Mouse (Mus musculus) hindbrain, postnatal 0 days (tissue): ENCODE data around the gene Tenm4. TPM values are rescaled to one million over a fixed set of nuclear protein-coding genes. Genes with fewer than 3 reads are reported as not detected.

Experiments used
- ATAC-seq: fragments of 200-750 bp; cut with Nextera tagmentation; 2 replicates; pipeline ENCODE4 v1.8.0; 2017; ENCODE audit warnings: mild to moderate bottlenecking, moderate TSS enrichment, moderate library complexity
- DNase-seq: peaks from one replicate; pipeline ENCODE4 v3.0.0-alpha.2; 2015; ENCODE audit warnings: low spot score
- H3K27ac ChIP-seq: fragments of 300-500 bp; sonication (generic); 2 replicates; pipeline ENCODE4 v1.5.1; 2014; ENCODE audit warnings: mild to moderate bottlenecking
- H3K27me3 ChIP-seq: fragments of 300-500 bp; sonication (generic); 2 replicates; pipeline ENCODE4 v1.6.1; 2014; ENCODE audit warnings: low read length, mixed read lengths; ENCODE audit not compliant: insufficient read depth
- H3K36me3 ChIP-seq: fragments of 300-500 bp; sonication (generic); 2 replicates; pipeline ENCODE4 v1.6.1; 2014; ENCODE audit warnings: low read length, mixed read lengths; ENCODE audit not compliant: insufficient read depth
- H3K4me1 ChIP-seq: fragments of 300-500 bp; sonication (generic); 2 replicates; pipeline ENCODE4 v1.6.1; 2014; ENCODE audit warnings: antibody characterized with exemption, low read length, mixed read lengths; ENCODE audit not compliant: insufficient read depth
- H3K4me2 ChIP-seq: fragments of 300-500 bp; sonication (generic); 2 replicates; pipeline ENCODE4 v1.6.1; 2014; ENCODE audit warnings: low read depth, mild to moderate bottlenecking, low read length, moderate library complexity, mixed read lengths
- H3K4me3 ChIP-seq: fragments of 300-500 bp; sonication (generic); 2 replicates; pipeline ENCODE4 v1.5.1; 2014; ENCODE audit warnings: low read length
- H3K9ac ChIP-seq: fragments of 300-500 bp; sonication (generic); replicated peaks from 2 replicates; pipeline ENCODE4 v1.6.1; 2014; ENCODE audit warnings: mild to moderate bottlenecking, low read length, moderate library complexity, mixed read lengths
- H3K9me3 ChIP-seq: fragments of 300-500 bp; sonication (generic); 2 replicates; pipeline ENCODE4 v1.6.1; 2016; ENCODE audit warnings: low read length, mixed read lengths
- CTCF ChIP-seq: IDR thresholded peaks from 2 replicates; pipeline ENCODE4 v1.5.1; 2016; ENCODE audit warnings: antibody characterized with exemption, control low read depth, low read depth
- WGBS: fragments of 180-500 bp; shearing (Covaris S2); extraction: QIAGEN DNeasy Blood & Tissue Kit; methylation state at CpG from one replicate; pipeline ENCODE4 v1.1.7; 2014; 5-methylcytosine and 5-hydroxymethylcytosine counted together
- polyA plus RNA-seq: library from polyadenylated mRNA; unstranded; fragments of >200 nt; fragmentation: Nextera tagmentation; extraction: Ambion mirVana; gene quantifications from 2 replicates; pipeline ENCODE4 v1.2.1, GENCODE M21; 2015
- total RNA-seq: library from RNA; depleted of rRNA; stranded (reverse); fragments of >200 nt; gene quantifications from 2 replicates; pipeline ENCODE4 v1.2.3, GENCODE M21; 2014

The Tenm4 gene
- total and polyA plus RNA-seq, 2 experiments from 2014 or later, result 24.1 to 49.7 TPM

DNA sequence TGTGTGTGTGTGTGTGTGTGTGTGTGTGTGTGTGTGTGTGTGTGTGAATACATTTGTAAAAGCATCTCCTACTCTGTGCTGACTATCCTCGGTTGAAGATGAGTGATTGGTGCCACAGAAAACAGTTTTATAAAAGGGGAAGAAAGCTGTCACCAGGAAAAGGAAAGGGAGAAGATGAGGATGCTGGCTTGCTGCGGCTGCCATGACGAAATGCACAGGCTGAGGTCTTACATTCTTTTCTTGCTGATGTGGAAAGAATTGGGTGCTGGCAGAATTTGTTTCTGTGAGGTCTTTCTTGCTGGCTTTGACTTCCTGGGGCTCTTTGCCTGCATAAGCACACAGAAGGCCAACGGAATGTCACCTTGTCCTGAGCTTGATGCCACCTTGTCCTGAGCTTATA lies 575.7 kb downstream of the Tenm4 start:
- DNase-seq, result no peak
- H3K9ac ChIP-seq, result no peak overlapping the region
- no peaks in the 10 kb centered on the region for H3K4me1 ChIP-seq
- no peaks in the 10 kb centered on the region for H3K27me3 ChIP-seq
- H3K36me3 ChIP-seq, result no peaks in the 10 kb centered on the region
- no peak for TF ChIP-seq CTCF
- WGBS, result 72% methylated on average over 4 of the region's 4 CpGs
- H3K9me3 ChIP-seq, result no peaks in the 10 kb centered on the region
- H3K4me2 ChIP-seq, result no peak overlapping the region
- no peak for ATAC-seq
- no peak overlapping the region for H3K27ac ChIP-seq
- H3K4me3 ChIP-seq, result no peak overlapping the region

DNA sequence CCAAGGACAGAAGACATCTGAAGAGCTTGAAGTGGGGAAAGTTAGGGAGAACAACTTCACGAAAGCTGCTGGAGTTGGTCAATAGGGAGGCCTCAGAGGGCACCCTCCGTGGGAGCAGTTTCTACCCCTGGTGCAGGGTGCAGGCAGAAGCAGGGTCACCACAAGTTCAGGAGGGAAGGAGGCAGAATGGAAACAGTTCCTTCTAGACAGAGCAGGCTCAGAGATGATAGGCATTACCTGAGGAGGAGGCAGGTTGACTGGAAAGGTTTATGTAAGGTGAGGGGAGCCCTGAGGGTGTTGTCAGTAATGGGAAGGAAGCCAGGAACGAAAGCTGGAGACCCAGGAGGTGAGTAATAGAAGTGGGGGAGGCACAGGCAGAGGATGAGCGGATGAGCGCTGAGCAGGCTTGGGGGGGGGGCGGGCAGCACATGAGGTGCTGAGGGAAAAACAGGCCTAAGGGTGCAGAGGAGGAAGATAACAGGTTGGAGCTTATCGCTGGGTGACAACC lies 577.5 kb downstream of the Tenm4 start:
- no peaks in the 10 kb centered on the region for H3K9me3 ChIP-seq
- ATAC-seq (no peak), DNase-seq (no peak)
- H3K27ac ChIP-seq, result no peak overlapping the region
- no peaks in the 10 kb centered on the region for H3K36me3 ChIP-seq
- H3K4me1 ChIP-seq, result no peaks in the 10 kb centered on the region
- no peak overlapping the region for H3K9ac ChIP-seq
- WGBS, result 82% methylated on average over 7 of the region's 7 CpGs
- H3K4me3 ChIP-seq, result no peak overlapping the region
- H3K4me2 ChIP-seq, result no peak overlapping the region
- no peaks in the 10 kb centered on the region for H3K27me3 ChIP-seq
- TF ChIP-seq CTCF, result no peak

DNA sequence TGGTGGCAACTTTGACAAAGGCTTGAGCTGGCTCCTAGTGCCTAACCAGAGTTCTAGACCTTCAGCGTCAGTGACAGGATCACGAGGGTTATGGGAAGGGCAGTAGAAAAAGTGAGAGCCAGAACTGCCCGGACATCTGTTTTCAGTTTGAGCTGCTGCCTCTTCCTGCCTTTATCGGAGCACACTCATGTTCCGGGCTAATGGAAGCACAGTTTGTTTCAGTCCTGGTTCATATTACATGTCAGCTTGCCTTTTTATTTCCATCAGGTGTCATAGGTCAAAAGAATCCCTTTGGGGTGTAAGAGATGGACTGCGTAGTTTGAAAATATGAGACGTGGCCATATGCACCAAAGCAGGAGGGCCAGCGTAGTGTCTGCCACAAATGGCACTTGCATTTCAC lies 578.7 kb downstream of the Tenm4 start:
- Histone ChIP-seq H3K4me3 (no peak overlapping the region), H3K9ac (no peak overlapping the region), H3K36me3 (no peaks in the 10 kb centered on the region), H3K4me2 (no peak overlapping the region), H3K27ac (no peak overlapping the region), H3K4me1 (no peaks in the 10 kb centered on the region), H3K9me3 (no peaks in the 10 kb centered on the region), H3K27me3 (no peaks in the 10 kb centered on the region)
- DNase-seq (no peak), ATAC-seq (no peak)
- TF ChIP-seq CTCF, result no peak
- WGBS, result 81% methylated on average over 8 of the region's 8 CpGs

DNA sequence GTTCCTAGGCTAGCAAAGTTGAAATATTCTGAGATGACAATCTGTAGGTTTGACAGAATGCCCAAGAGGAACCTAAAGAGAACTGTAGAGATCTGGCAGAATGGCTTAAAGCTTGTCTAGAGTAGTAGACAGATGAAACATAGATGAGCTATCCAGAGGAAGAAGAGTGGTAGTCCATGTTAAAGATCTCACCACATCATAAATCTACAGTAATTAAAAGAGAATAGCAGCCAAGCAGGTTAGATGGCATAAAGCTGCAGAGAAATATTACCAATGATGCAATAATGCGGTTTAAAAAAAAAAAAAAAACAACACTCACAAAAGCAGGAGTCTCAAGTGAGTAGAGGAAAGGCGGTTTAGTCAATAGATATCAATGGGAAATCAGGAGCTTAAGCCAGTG lies 580.2 kb downstream of the Tenm4 start:
- no peak for ATAC-seq
- no peak for DNase-seq
- Histone ChIP-seq H3K36me3 (no peaks in the 10 kb centered on the region), H3K4me1 (0 out of 2 replicates have a peak, but pooled peaks cover 2% of the 10 kb centered on the region), H3K9ac (no peak overlapping the region), H3K27me3 (no peaks in the 10 kb centered on the region), H3K27ac (no peak overlapping the region), H3K4me2 (no peak overlapping the region), H3K9me3 (no peaks in the 10 kb centered on the region), H3K4me3 (no peak overlapping the region)
- TF ChIP-seq CTCF, result no peak
- 95% methylated on average over 2 of the region's 2 CpGs for WGBS

DNA sequence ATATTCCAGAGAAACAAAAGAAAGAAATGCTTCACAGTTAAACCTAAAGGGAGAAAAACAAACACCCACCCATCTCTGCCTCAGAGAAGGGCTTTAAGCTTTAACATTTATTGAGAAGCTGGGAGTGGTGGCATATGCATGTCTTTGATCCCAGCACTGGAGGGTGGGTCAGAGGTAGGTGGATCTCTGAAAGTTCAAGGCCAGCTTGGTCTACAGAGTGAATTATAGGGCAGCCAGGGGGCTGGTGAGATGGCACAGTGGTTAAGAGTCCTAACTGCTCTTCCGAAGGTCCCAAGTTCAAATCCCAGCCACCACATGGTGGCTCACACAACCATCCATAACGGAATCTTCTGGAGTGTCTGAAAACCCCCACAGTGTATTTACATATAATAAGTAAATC lies 581.7 kb downstream of the Tenm4 start:
- no peak overlapping the region for H3K4me2 ChIP-seq
- no peak for TF ChIP-seq CTCF
- no peak overlapping the region for H3K27ac ChIP-seq
- ATAC-seq (no peak), DNase-seq (no peak)
- no peaks in the 10 kb centered on the region for H3K9me3 ChIP-seq
- no peak overlapping the region for H3K4me3 ChIP-seq
- H3K36me3 ChIP-seq, result no peaks in the 10 kb centered on the region
- H3K9ac ChIP-seq, result no peak overlapping the region
- WGBS, result 96% methylated on average over 2 of the region's 2 CpGs
- H3K4me1 ChIP-seq, result 0 out of 2 replicates have a peak, but pooled peaks cover 5% of the 10 kb centered on the region
- H3K27me3 ChIP-seq, result no peaks in the 10 kb centered on the region

DNA sequence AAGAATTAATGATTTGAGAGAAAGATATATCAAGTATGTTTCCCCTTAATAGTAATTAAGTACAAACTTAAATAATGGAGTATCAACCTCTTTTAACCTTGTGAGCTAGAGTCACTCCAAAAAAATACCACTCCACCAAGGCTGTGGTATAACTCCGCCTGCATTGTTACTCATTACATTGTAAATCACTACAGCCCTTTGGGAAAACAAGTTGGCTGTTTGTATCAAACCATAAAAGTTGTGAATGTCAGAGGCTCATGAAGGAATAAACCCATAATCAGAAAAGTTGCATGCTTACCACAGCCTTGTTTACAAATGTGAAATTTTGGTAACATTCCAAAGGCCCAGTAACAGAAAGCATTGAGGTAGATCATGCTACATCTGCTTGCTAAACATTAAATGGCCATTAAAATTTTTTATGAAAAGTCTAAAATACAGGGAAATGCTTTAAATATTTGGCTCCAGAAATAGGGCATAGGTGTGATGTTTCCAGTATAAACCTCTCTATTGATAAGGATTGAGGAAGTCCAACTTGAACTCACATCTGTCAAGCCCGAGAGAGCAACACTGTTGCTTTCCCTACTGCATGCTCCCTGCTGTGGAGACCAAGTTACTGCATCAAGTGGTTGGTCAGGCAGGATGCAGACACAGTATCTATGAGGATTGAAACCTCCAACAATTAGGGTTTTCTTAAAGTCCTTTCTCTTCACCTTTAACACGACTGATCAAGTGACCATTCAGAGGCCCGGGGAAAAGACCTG lies 582.5 kb downstream of the Tenm4 start:
- H3K4me2 ChIP-seq, result no peak overlapping the region
- ATAC-seq (no peak), DNase-seq (no peak)
- H3K27me3 ChIP-seq, result no peaks in the 10 kb centered on the region
- H3K4me1 ChIP-seq, result 0 out of 2 replicates have a peak, but pooled peaks cover 5% of the 10 kb centered on the region
- no peak overlapping the region for H3K4me3 ChIP-seq
- H3K27ac ChIP-seq, result no peak overlapping the region
- H3K9ac ChIP-seq, result no peak overlapping the region
- no peaks in the 10 kb centered on the region for H3K9me3 ChIP-seq
- TF ChIP-seq CTCF, result 0 out of 2 replicates have a peak, but pooled peaks have one; percentile 6
- WGBS, result 63% methylated on average over 4 of the region's 4 CpGs
- no peaks in the 10 kb centered on the region for H3K36me3 ChIP-seq

DNA sequence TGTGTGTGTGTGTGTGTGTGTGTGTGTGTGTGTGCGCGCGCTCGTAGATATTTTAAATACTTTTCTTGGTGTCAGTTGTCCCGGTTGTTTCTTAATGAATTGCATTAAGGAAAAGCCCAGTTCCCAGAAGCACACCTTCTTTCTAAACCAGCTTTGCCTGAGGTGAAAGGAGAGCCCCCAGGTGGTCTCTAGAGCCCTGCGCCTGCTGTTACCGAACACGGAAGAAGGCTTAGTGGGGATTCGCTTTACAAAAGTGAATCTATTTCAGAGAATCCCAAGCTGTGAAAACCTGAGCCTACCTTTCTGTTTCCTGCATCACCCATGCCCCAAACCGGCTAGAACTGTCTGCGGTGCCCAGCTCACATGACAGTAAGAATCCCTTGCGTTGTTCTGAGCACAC lies 583.1 kb downstream of the Tenm4 start:
- Histone ChIP-seq H3K9me3 (no peaks in the 10 kb centered on the region), H3K36me3 (no peaks in the 10 kb centered on the region), H3K4me2 (no peak overlapping the region), H3K27ac (no peak overlapping the region), H3K27me3 (no peaks in the 10 kb centered on the region), H3K4me1 (0 out of 2 replicates have a peak, but pooled peaks cover 5% of the 10 kb centered on the region), H3K4me3 (no peak overlapping the region), H3K9ac (no peak overlapping the region)
- 49% methylated on average over 12 of the region's 12 CpGs for WGBS
- no peak for DNase-seq
- TF ChIP-seq CTCF, result no peak
- ATAC-seq, result no peak
